Mouse (Mus musculus) midbrain, postnatal 0 days (tissue): ENCODE measurements around the gene Slc15a2. TPM values are rescaled to one million over a fixed set of nuclear protein-coding genes. Genes with fewer than 3 reads are reported as not detected.

Experiments
- ATAC-seq: fragments of 200-750 bp; cut with Nextera tagmentation; 2 replicates; pipeline ENCODE4 v1.8.0; 2017; ENCODE audit warnings: moderate number of reproducible peaks, mild to moderate bottlenecking, moderate TSS enrichment, moderate library complexity; ENCODE audit not compliant: low FRiP score
- DNase-seq: peaks from one replicate; pipeline ENCODE4 v3.0.0-alpha.2; 2015; ENCODE audit warnings: low spot score
- H3K27ac ChIP-seq: fragments of 300-500 bp; sonication (generic); 2 replicates; pipeline ENCODE4 v1.5.1; 2014; ENCODE audit warnings: low read depth, mild to moderate bottlenecking, low read length, mixed read lengths
- H3K27me3 ChIP-seq: fragments of 300-500 bp; sonication (generic); 2 replicates; pipeline ENCODE4 v1.6.1; 2014; ENCODE audit warnings: low read length, control low read depth, mixed read lengths; ENCODE audit not compliant: insufficient read depth
- H3K36me3 ChIP-seq: fragments of 300-500 bp; sonication (generic); 2 replicates; pipeline ENCODE4 v1.6.1; 2014; ENCODE audit warnings: low read length, control low read depth, mixed read lengths; ENCODE audit not compliant: insufficient read depth
- H3K4me1 ChIP-seq: fragments of 300-500 bp; sonication (generic); 2 replicates; pipeline ENCODE4 v1.6.1; 2014; ENCODE audit warnings: mild to moderate bottlenecking, control low read depth, antibody characterized with exemption, low read length, mixed read lengths; ENCODE audit not compliant: insufficient read depth
- H3K4me2 ChIP-seq: fragments of 300-500 bp; sonication (generic); 2 replicates; pipeline ENCODE4 v1.6.1; 2014; ENCODE audit warnings: low read depth, mild to moderate bottlenecking, low read length, mixed read lengths; ENCODE audit not compliant: poor library complexity, severe bottlenecking
- H3K4me3 ChIP-seq: fragments of 300-500 bp; sonication (generic); 2 replicates; pipeline ENCODE4 v1.5.1; 2014; ENCODE audit warnings: low read depth, mild to moderate bottlenecking, low read length, moderate library complexity
- H3K9ac ChIP-seq: fragments of 300-500 bp; sonication (generic); replicated peaks from 2 replicates; pipeline ENCODE4 v1.6.1; 2014; ENCODE audit warnings: mild to moderate bottlenecking, low read length, moderate library complexity, mixed read lengths; ENCODE audit not compliant: poor library complexity, severe bottlenecking
- H3K9me3 ChIP-seq: fragments of 300-500 bp; sonication (generic); 2 replicates; pipeline ENCODE4 v1.6.1; 2016; ENCODE audit warnings: low read length, control low read depth
- CTCF ChIP-seq: IDR thresholded peaks from 2 replicates; pipeline ENCODE4 v1.5.1; 2016; ENCODE audit warnings: antibody characterized with exemption, mild to moderate bottlenecking
- WGBS: fragments of 180-500 bp; shearing (Covaris S2); extraction: QIAGEN DNeasy Blood & Tissue Kit; methylation state at CpG from one replicate; pipeline ENCODE4 v1.1.7; 2014; 5-methylcytosine and 5-hydroxymethylcytosine counted together
- microRNA-seq: library from miRNA; unstranded; fragments of <30 nt; microRNA quantifications from one replicate; pipeline ENCODE4, GENCODE M21; 2016; ENCODE audit warnings: borderline number of aligned reads
- polyA plus RNA-seq: library from polyadenylated mRNA; unstranded; fragments of >200 nt; fragmentation: Nextera tagmentation; extraction: Ambion mirVana; gene quantifications from 2 replicates; pipeline ENCODE4 v1.2.1, GENCODE M21; 2015
- total RNA-seq: library from RNA; depleted of rRNA; stranded (reverse); fragments of >200 nt; gene quantifications from 2 replicates; pipeline ENCODE4 v1.2.3, GENCODE M21; 2014; rRNA removed

Gene Slc15a2
- total and polyA plus RNA-seq, 2 experiments from 2014 or later: 19.7 to 24.8 TPM

GRCm38 (mm10) chr16:36707702-36708423 lies 76.9 kb downstream of the Slc15a2 start:
- Histone ChIP-seq H3K27ac (no peak overlapping the region), H3K9ac (no peak overlapping the region), H3K27me3 (no peaks in the 10 kb centered on the region), H3K4me1 (no peaks in the 10 kb centered on the region), H3K36me3 (no peaks in the 10 kb centered on the region), H3K9me3 (no peaks in the 10 kb centered on the region), H3K4me2 (no peak overlapping the region), H3K4me3 (no peak overlapping the region)
- 65% methylated on average over 6 of the region's 6 CpGs for WGBS
- ATAC-seq: no peak
- TF ChIP-seq CTCF: no peak
- DNase-seq: no peak

- 96% methylated on average over 2 of the region's 2 CpGs for WGBS
- ATAC-seq (no peak), DNase-seq (no peak)
- Histone ChIP-seq H3K9ac (no peak overlapping the region), H3K27ac (no peak overlapping the region), H3K4me3 (no peak overlapping the region), H3K36me3 (no peaks in the 10 kb centered on the region), H3K27me3 (no peaks in the 10 kb centered on the region), H3K4me2 (no peak overlapping the region), H3K9me3 (no peaks in the 10 kb centered on the region), H3K4me1 (no peaks in the 10 kb centered on the region)
- no peak for TF ChIP-seq CTCF
Observed at GRCm38 (mm10) chr16:36700484-36700883, 84.3 kb downstream of the Slc15a2 start.

Small RNAs within 50 kb of the gene (microRNA-seq; reads per million reads assigned to microRNA genes)
- gene Gm22617: not detected

Other genes with a start within 250 kb of the Slc15a2 start
- gene Casr, start 222.8 kb downstream of the Slc15a2 start, total RNA-seq: 1.3 and 1.5 TPM in 2 replicates
- gene Casr, start 222.8 kb downstream of the Slc15a2 start, polyA plus RNA-seq: 0.33 and 0.52 TPM in 2 replicates
- 1.7 and 3.0 TPM in 2 replicates for gene Cd86, start 118.9 kb downstream of the Slc15a2 start, total RNA-seq
- gene Cd86, start 118.9 kb downstream of the Slc15a2 start, polyA plus RNA-seq: 1.9 and 2.3 TPM in 2 replicates
- 0.52 and 0.93 TPM in 2 replicates for gene Ildr1, start 91.0 kb downstream of the Slc15a2 start, total RNA-seq
- 1.1 and 1.2 TPM in 2 replicates for gene Ildr1, start 91.0 kb downstream of the Slc15a2 start, polyA plus RNA-seq
- 16.7 and 20.5 TPM in 2 replicates for gene Iqcb1, start 43.4 kb upstream of the Slc15a2 start, total RNA-seq
- 63.8 and 70.0 TPM in 2 replicates for gene Iqcb1, start 43.4 kb upstream of the Slc15a2 start, polyA plus RNA-seq
- 0.14 and 1.0 TPM in 2 replicates for gene Eaf2, start 90.0 kb upstream of the Slc15a2 start, total RNA-seq
- 1.1 and 1.3 TPM in 2 replicates for gene Eaf2, start 90.0 kb upstream of the Slc15a2 start, polyA plus RNA-seq
- 41.3 and 70.4 TPM in 2 replicates for gene Golgb1, start 90.2 kb upstream of the Slc15a2 start, total RNA-seq
- gene Golgb1, start 90.2 kb upstream of the Slc15a2 start, polyA plus RNA-seq: 84.1 and 101 TPM in 2 replicates
- gene Hcls1, start 150.0 kb upstream of the Slc15a2 start, total RNA-seq: 2.2 and 2.4 TPM in 2 replicates
- gene Hcls1, start 150.0 kb upstream of the Slc15a2 start, polyA plus RNA-seq: 2.3 and 2.4 TPM in 2 replicates
- gene Fbxo40, start 205.5 kb upstream of the Slc15a2 start, total RNA-seq: 0.19 and 0.44 TPM in 2 replicates
- 0.02 TPM in 1 of 2 replicates, not detected in the other for gene Fbxo40, start 205.5 kb upstream of the Slc15a2 start, polyA plus RNA-seq
- 1.0 and 3.1 TPM in 2 replicates for gene Polq, start 226.8 kb upstream of the Slc15a2 start, total RNA-seq
- gene Polq, start 226.8 kb upstream of the Slc15a2 start, polyA plus RNA-seq: 0.99 and 1.5 TPM in 2 replicates